Mouse (Mus musculus) heart, postnatal 0 days (tissue): ENCODE results near the gene Cntn4. TPM values are rescaled to one million over a fixed set of nuclear protein-coding genes. Genes with fewer than 3 reads are reported as not detected.

ENCODE experiments used
- ATAC-seq: fragments of 200-750 bp; cut with Nextera tagmentation; 2 replicates; pipeline ENCODE4 v1.8.0; 2017; ENCODE audit warnings: low read depth, moderate number of reproducible peaks, moderate library complexity; ENCODE audit not compliant: insufficient read depth
- DNase-seq: peaks from one replicate; pipeline ENCODE4 v3.0.0-alpha.2; 2016; ENCODE audit warnings: low spot score
- H3K27ac ChIP-seq: fragments of 300-500 bp; sonication (generic); 2 replicates; pipeline ENCODE4 v1.5.1; 2014; ENCODE audit warnings: low read depth, mild to moderate bottlenecking
- H3K27me3 ChIP-seq: fragments of 300-500 bp; sonication (generic); 2 replicates; pipeline ENCODE4 v1.6.1; 2014; ENCODE audit warnings: low read length, mixed read lengths; ENCODE audit not compliant: control insufficient read depth, insufficient read depth
- H3K36me3 ChIP-seq: fragments of 300-500 bp; sonication (generic); replicated peaks from 2 replicates; pipeline ENCODE4 v1.6.1; 2014; ENCODE audit warnings: low read length, mixed read lengths; ENCODE audit not compliant: control insufficient read depth, insufficient read depth
- H3K4me1 ChIP-seq: fragments of 300-500 bp; sonication (generic); 2 replicates; pipeline ENCODE4 v1.6.1; 2014; ENCODE audit warnings: antibody characterized with exemption; ENCODE audit not compliant: control insufficient read depth, insufficient read depth
- H3K4me2 ChIP-seq: fragments of 300-500 bp; sonication (generic); 2 replicates; pipeline ENCODE4 v1.6.1; 2014; ENCODE audit warnings: low read depth, mild to moderate bottlenecking, low read length, moderate library complexity
- H3K4me3 ChIP-seq: fragments of 300-500 bp; sonication (generic); 2 replicates; pipeline ENCODE4 v1.5.1; 2014; ENCODE audit warnings: low read depth, low read length
- H3K9ac ChIP-seq: fragments of 300-500 bp; sonication (generic); replicated peaks from 2 replicates; pipeline ENCODE4 v1.6.1; 2014; ENCODE audit warnings: low read depth, low read length, mixed read lengths
- H3K9me3 ChIP-seq: fragments of 300-500 bp; sonication (generic); replicated peaks from 2 replicates; pipeline ENCODE4 v1.6.1; 2016; ENCODE audit warnings: low read length; ENCODE audit not compliant: control insufficient read depth
- CTCF ChIP-seq: IDR thresholded peaks from 2 replicates; pipeline ENCODE4 v1.5.1; 2016; ENCODE audit warnings: antibody characterized with exemption, control low read depth, low read depth
- EP300 ChIP-seq: IDR thresholded peaks from 2 replicates; pipeline ENCODE4 v1.6.1; 2016; ENCODE audit warnings: antibody characterized with exemption, low read depth
- WGBS: fragments of 180-500 bp; shearing (Covaris S2); extraction: QIAGEN DNeasy Blood & Tissue Kit; methylation state at CpG from one replicate; pipeline ENCODE4 v1.1.7; 2014; 5-methylcytosine and 5-hydroxymethylcytosine counted together
- polyA plus RNA-seq: library from polyadenylated mRNA; unstranded; fragments of >200 nt; fragmentation: Nextera tagmentation; extraction: Ambion mirVana; gene quantifications from 2 replicates; pipeline ENCODE4 v1.2.1, GENCODE M21; 2015
- total RNA-seq: library from RNA; depleted of rRNA; stranded (reverse); fragments of >200 nt; gene quantifications from 2 replicates; pipeline ENCODE4 v1.2.3, GENCODE M21; 2014; ENCODE audit warnings: low replicate concordance

Cntn4 gene
- total and polyA plus RNA-seq, 2 experiments from 2014 or later: 0.04 to 0.07 TPM

DNA sequence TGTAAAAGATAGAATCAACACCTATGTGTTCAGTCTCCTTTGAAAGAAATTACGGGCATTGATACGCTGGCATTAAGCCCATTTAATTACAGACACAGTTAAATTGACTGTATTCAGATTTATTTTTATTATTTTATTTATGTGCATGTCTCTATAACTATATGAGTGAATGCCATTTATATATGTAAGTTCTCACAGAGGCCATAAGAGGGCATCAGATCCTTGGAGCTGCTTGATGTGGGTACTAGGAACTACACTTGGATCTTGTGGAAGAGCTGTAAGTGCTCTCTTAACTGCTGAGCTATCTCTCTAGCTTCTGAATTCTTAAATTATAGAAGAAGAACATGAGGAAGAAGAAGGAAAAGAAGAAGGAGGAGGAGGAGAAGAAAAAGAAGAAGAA, 111.0 kb downstream of the Cntn4 start:
- no peak overlapping the region for H3K4me3 ChIP-seq
- WGBS: 92% methylated on average over 2 of the region's 2 CpGs
- H3K36me3 ChIP-seq: no peaks in the 10 kb centered on the region
- DNase-seq: no peak
- no peaks in the 10 kb centered on the region for H3K4me1 ChIP-seq
- no peaks in the 10 kb centered on the region for H3K9me3 ChIP-seq
- no peak overlapping the region for H3K4me2 ChIP-seq
- ATAC-seq: no peak
- no peak overlapping the region for H3K27ac ChIP-seq
- H3K9ac ChIP-seq: no peak overlapping the region
- no peaks in the 10 kb centered on the region for H3K27me3 ChIP-seq
- TF ChIP-seq CTCF: no peak
- no peak for TF ChIP-seq EP300

DNA sequence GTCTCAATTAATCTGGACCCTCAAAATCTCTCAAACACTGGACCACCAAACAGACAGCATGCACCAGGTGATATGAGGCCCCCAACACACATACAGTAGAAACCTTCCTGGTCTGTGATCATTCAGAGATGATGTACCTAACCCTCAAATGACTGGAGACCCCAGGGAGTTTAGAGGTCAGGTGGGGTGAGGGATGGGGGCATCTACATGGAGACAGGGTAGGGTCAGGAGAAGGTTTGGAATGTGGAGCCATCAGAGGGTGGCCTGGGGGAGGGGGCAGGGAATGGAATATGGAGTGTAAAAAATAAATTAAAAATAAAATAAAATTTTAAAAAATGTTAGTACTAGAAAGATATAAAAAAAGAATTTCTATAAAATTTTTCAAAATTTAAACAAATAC, 157.6 kb downstream of the Cntn4 start:
- H3K27me3 ChIP-seq: no peaks in the 10 kb centered on the region
- H3K4me2 ChIP-seq: no peak overlapping the region
- no peak overlapping the region for H3K9ac ChIP-seq
- no peak overlapping the region for H3K27ac ChIP-seq
- ATAC-seq: no peak
- H3K4me1 ChIP-seq: no peaks in the 10 kb centered on the region
- DNase-seq: no peak
- H3K9me3 ChIP-seq: no peaks in the 10 kb centered on the region
- H3K4me3 ChIP-seq: no peak overlapping the region
- no peaks in the 10 kb centered on the region for H3K36me3 ChIP-seq
- no peak for TF ChIP-seq CTCF
- no peak for TF ChIP-seq EP300

DNA sequence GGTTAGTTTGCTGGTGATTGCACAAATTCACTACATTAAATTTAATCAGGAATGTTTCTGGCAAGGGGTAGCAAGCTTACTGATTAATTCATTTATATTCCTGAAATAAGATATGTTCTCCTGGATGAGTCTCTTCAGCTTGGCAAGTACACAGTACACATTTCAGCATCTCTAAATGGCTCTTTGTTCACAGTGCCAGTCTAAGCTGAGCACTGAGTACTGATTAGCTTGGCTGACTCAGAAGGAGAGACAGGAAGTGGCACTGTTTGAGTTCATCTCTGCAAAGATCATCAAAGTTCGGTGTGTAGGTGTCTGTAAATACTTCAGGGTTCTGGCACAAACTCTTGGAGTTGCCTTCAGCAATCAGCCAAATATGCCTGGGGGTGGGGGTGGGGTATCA, 169.8 kb downstream of the Cntn4 start:
- no peak for DNase-seq
- Histone ChIP-seq H3K36me3 (no peaks in the 10 kb centered on the region), H3K9ac (no peak overlapping the region), H3K4me3 (no peak overlapping the region), H3K9me3 (no peaks in the 10 kb centered on the region), H3K4me2 (no peak overlapping the region), H3K4me1 (no peaks in the 10 kb centered on the region), H3K27ac (no peak overlapping the region), H3K27me3 (no peaks in the 10 kb centered on the region)
- no peak for ATAC-seq
- no peak for TF ChIP-seq CTCF
- TF ChIP-seq EP300: no peak
- 58% methylated on average over 1 of the region's 1 CpGs for WGBS

DNA sequence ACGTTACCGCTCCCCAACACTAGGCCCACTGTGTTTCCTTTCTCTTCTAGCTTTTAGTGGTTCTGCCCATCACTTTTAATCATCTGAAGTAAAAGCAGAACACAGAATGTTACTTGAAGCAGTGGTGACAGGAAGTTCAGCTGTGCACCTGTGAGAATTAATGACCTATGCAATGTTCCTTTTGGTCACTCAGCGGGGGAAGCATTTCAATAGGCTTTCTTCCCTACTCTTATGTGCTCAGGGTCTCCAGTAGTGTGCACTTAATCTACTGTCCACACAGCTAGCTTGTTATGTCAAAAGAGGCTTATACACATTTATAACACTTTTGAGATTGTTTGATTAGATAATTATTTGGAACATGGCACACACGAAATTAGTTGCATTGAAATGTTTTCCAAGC, 215.4 kb downstream of the Cntn4 start:
- Histone ChIP-seq H3K4me2 (no peak overlapping the region), H3K4me1 (no peaks in the 10 kb centered on the region), H3K27ac (no peak overlapping the region), H3K27me3 (no peaks in the 10 kb centered on the region), H3K36me3 (no peaks in the 10 kb centered on the region), H3K9ac (no peak overlapping the region), H3K4me3 (no peak overlapping the region), H3K9me3 (no peaks in the 10 kb centered on the region)
- no peak for TF ChIP-seq CTCF
- TF ChIP-seq EP300: no peak
- ATAC-seq (no peak), DNase-seq (no peak)
- WGBS: 80% methylated on average over 4 of the region's 4 CpGs

DNA sequence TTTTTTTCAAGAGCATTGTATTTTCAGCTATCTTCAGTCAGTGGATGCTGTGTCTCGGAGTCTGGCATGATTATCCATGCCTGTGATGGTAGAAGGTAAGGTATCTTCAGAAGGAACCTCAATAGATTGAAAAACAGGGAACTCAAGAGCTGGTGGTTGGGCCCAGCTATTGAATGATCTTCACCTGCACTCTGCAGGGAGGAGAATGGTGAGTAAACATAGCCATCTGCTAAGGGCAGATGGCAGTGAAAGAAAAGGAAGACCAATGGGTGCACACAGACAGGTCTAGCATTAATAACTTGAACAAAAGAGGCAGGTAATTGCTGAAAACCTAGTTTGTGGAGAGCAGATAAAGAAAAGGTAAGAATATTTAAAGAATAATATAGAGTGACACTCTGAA, 261.0 kb downstream of the Cntn4 start:
- Histone ChIP-seq H3K36me3 (no peaks in the 10 kb centered on the region), H3K4me1 (no peaks in the 10 kb centered on the region), H3K27me3 (no peaks in the 10 kb centered on the region), H3K9ac (no peak overlapping the region), H3K27ac (no peak overlapping the region), H3K4me3 (no peak overlapping the region), H3K4me2 (no peak overlapping the region), H3K9me3 (no peaks in the 10 kb centered on the region)
- WGBS: 66% methylated on average over 1 of the region's 1 CpGs
- ATAC-seq: no peak
- TF ChIP-seq EP300: no peak
- TF ChIP-seq CTCF: no peak
- DNase-seq: no peak

DNA sequence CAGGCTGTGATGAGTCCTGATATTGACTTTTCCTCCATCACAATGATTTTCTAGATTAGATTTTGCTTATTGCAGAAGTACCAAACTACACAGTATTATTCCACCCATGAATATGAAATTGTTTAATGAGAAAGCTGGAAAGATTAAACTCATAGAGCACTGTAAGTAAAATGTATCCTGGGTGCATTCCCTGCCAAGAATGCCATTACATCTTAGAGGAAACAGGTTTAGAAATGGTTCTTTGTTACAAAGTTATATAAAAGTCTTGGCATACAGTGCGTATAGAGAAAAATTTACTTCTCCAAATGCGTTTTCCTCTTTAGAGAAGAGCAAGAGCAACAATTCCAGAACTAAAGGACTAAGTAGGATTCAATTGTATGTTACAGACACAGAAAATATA, 261.8 kb downstream of the Cntn4 start:
- Histone ChIP-seq H3K4me1 (no peaks in the 10 kb centered on the region), H3K27me3 (no peaks in the 10 kb centered on the region), H3K36me3 (no peaks in the 10 kb centered on the region), H3K27ac (no peak overlapping the region), H3K4me3 (no peak overlapping the region), H3K9ac (no peak overlapping the region), H3K9me3 (no peaks in the 10 kb centered on the region), H3K4me2 (no peak overlapping the region)
- no peak for TF ChIP-seq CTCF
- TF ChIP-seq EP300: no peak
- 62% methylated on average over 2 of the region's 2 CpGs for WGBS
- ATAC-seq (no peak), DNase-seq (no peak)
